Mouse (Mus musculus): ENCODE results near the gene En2.

- TF ChIP-seq CTCF (IDR thresholded peaks at IDR 0.05; ENCODE audit: borderline replicate concordance, insufficient read depth, low read length) (no peak), POLR2A (IDR thresholded peaks at IDR 0.05; ENCODE audit: low read depth, low read length) (no peak)
Measured at GRCm38 (mm10) chr5:28174086-28174485, 8.6 kb downstream of the En2 start.
